Mouse (Mus musculus): ENCODE data around the gene Ccdc125. TPM values are rescaled to one million over a fixed set of nuclear protein-coding genes. Genes with fewer than 3 reads are reported as not detected.

Ccdc125 gene
- polyA plus RNA-seq, 1 experiment from 2014 or later = 2.6 TPM

DNA sequence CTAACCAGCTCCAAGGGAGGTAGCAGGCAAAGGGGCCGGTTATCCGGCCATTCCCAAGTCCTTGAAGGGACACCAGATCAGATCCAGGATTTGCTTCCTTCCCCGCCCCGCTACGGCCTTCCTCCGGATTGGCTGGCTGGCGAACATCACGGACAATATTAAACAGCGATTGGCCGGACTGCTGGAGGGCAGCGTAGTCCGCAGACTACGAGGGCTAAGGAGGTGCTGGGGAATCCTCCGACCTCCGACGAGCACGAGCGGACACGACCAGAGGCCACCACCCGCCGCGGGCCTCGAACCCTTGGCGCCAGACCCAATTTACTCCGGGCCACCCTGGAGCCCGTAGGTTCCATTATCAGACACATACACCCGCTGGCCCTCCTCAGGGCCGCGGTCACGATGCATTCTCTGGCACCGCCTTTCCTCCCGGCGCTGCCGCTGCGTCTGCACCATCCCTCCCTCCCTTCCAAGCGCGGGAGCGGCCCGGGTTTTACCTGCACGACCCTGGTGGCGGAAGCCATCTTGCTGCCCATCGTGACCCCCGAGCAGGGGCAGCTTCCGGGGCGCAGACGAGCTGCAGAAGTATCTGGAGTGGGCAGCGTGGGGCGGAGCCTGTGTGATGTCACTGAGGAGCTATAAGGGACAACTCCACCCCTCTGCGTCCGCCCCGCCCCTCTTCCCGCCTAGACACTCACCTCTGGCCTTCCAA is 74.7 kb downstream of the Ccdc125 start, which contains the start of gene Mrps36:
Mrps36 (minus strand) TSS at position 624 of the 709 bp plus-strand sequence.
- Histone ChIP-seq H3K9ac (peak within 1 kb of the TSS; percentile 86), H3K27ac (peak within 1 kb of the TSS; percentile 99), H3K4me2 (peak within 1 kb of the TSS; percentile 63), H3K36me3 (no peaks in the 10 kb centered on the region; the same call in 1 of the 2 replicates), H3K4me3 (peak within 1 kb of the TSS; percentile 83), H3K9me3 (replicated peaks) (no peaks in the 10 kb centered on the region), H3K4me1 (replicated peaks) (peaks cover 14% of the 10 kb centered on the region), H3K27me3 (no peaks in the 10 kb centered on the region)
- under 1% methylated on average over 52 of the region's 52 CpGs for WGBS
- peak; percentile 95 for ATAC-seq (replicated peaks; ENCODE audit: insufficient number of reproducible peaks, insufficient read depth, low FRiP score, low read depth)

- no peak overlapping the region for H3K4me3 ChIP-seq
- H3K27me3 ChIP-seq = no peaks in the 10 kb centered on the region
- peaks cover 14% of the 10 kb centered on the region for H3K4me1 ChIP-seq (replicated peaks)
- ATAC-seq (replicated peaks; ENCODE audit: insufficient number of reproducible peaks, insufficient read depth, low FRiP score, low read depth) = no peak
- no peak overlapping the region for H3K27ac ChIP-seq
- WGBS = 77% methylated on average over 3 of the region's 3 CpGs
- no peaks in the 10 kb centered on the region for H3K9me3 ChIP-seq (replicated peaks)
- no peak overlapping the region for H3K4me2 ChIP-seq
- H3K9ac ChIP-seq = no peak overlapping the region
- H3K36me3 ChIP-seq = no peaks in the 10 kb centered on the region
These were observed 76.6 kb downstream of the Ccdc125 start for GRCm38 (mm10) chr13:100746090-100746489.

Other genes with a start within 250 kb of the Ccdc125 start
- gene Naip1, start 216.8 kb upstream of the Ccdc125 start, polyA plus RNA-seq (2015; fragmentation: Nextera tagmentation; extraction: Ambion mirVana) = not detected in 2 replicates
- 39.4 and 39.9 TPM in 2 replicates for gene Gtf2h2, start 177.1 kb upstream of the Ccdc125 start, polyA plus RNA-seq (2015; fragmentation: Nextera tagmentation; extraction: Ambion mirVana)
- gene Ocln, start 117.0 kb upstream of the Ccdc125 start, polyA plus RNA-seq (2015; fragmentation: Nextera tagmentation; extraction: Ambion mirVana) = 2.2 and 3.8 TPM in 2 replicates
- gene Marveld2, start 52.7 kb upstream of the Ccdc125 start, polyA plus RNA-seq (2015; fragmentation: Nextera tagmentation; extraction: Ambion mirVana) = 1.6 and 3.6 TPM in 2 replicates
- 215 and 218 TPM in 2 replicates for gene Ak6, start 18.7 kb upstream of the Ccdc125 start, polyA plus RNA-seq (2015; fragmentation: Nextera tagmentation; extraction: Ambion mirVana)
- 18.4 and 21.6 TPM in 2 replicates for gene Rad17, start 18.7 kb upstream of the Ccdc125 start, polyA plus RNA-seq (2015; fragmentation: Nextera tagmentation; extraction: Ambion mirVana)
- 9.3 and 9.5 TPM in 2 replicates for gene Taf9, start 18.1 kb upstream of the Ccdc125 start, polyA plus RNA-seq (2015; fragmentation: Nextera tagmentation; extraction: Ambion mirVana)
- 61.8 and 65.4 TPM in 2 replicates for gene Cdk7, start 61.2 kb downstream of the Ccdc125 start, polyA plus RNA-seq (2015; fragmentation: Nextera tagmentation; extraction: Ambion mirVana)
- 211 and 283 TPM in 2 replicates for gene Mrps36, start 74.9 kb downstream of the Ccdc125 start, polyA plus RNA-seq (2015; fragmentation: Nextera tagmentation; extraction: Ambion mirVana)
- 14.0 and 15.6 TPM in 2 replicates for gene Cenph, start 106.2 kb downstream of the Ccdc125 start, polyA plus RNA-seq (2015; fragmentation: Nextera tagmentation; extraction: Ambion mirVana)
- gene Ccnb1, start 116.9 kb downstream of the Ccdc125 start, polyA plus RNA-seq (2015; fragmentation: Nextera tagmentation; extraction: Ambion mirVana) = 159 and 183 TPM in 2 replicates
- gene Slc30a5, start 163.7 kb downstream of the Ccdc125 start, polyA plus RNA-seq (2015; fragmentation: Nextera tagmentation; extraction: Ambion mirVana) = 31.4 and 39.7 TPM in 2 replicates

All from heart, embryonic 15.5 days (tissue).